ENCODE assay signal across 18 mouse cellular contexts in genomic region chr13:52860006-52860685, GRCm38 (mm10).
DNase-seq lines count a peak whose midpoint lies in the region; ATAC-seq lines count a peak whose summit lies in the region.
"Had no signal": no experiment of that assay in that cellular context is flagged by ENCODE, and none has a peak within 500 bp of the region (broad histone marks: within the 10 kb centered on the region; RNA-seq: fewer than 3 reads in every experiment).

No protein-coding gene starts in this region.

- ATAC-seq in kidney, embryonic 16.5 days (ENCODE audit: low FRiP score, low TSS enrichment) = 0 out of 2 replicates have a peak, but pooled peaks have one; percentile 23
- peak; percentile 54 for ATAC-seq in CD4-positive, CD25-positive, alpha-beta regulatory T cell, adult 4 months
- ATAC-seq in hindbrain, embryonic 12.5 days (ENCODE audit: low FRiP score) = no peak

- H3K36me3 ChIP-seq in kidney, embryonic 16.5 days (ENCODE audit: insufficient read depth, low read length) = 0 out of 2 replicates have a peak, but pooled peaks cover 2% of the 10 kb centered on the region
- H3K36me3 ChIP-seq in hindbrain, embryonic 12.5 days = peaks cover 2% of the 10 kb centered on the region; the same call in 1 of the 2 replicates
- H3K36me3 ChIP-seq: embryonic facial prominence, embryonic 15.5 days; heart, embryonic 15.5 days had no signal

- intact Hi-C loops in left cerebral cortex, postnatal 4 days (cut with DNase I) = no loop called here

- H3K4me1 ChIP-seq in kidney, embryonic 16.5 days (ENCODE audit: insufficient read depth, low read length) = peaks cover 10% of the 10 kb centered on the region; the same call in 1 of the 2 replicates
- H3K4me1 ChIP-seq in hindbrain, embryonic 12.5 days = peaks cover 9% of the 10 kb centered on the region

- H3K27me3 ChIP-seq in kidney, embryonic 16.5 days (ENCODE audit: insufficient read depth, low read length) = no peaks in the 10 kb centered on the region
- no peaks in the 10 kb centered on the region for H3K27me3 ChIP-seq in hindbrain, embryonic 12.5 days
- H3K27me3 ChIP-seq: embryonic facial prominence, embryonic 15.5 days; heart, embryonic 15.5 days had no signal

- H3K27ac ChIP-seq in kidney, embryonic 16.5 days (ENCODE audit: low read length) = no peak overlapping the region
- H3K27ac ChIP-seq in hindbrain, embryonic 12.5 days = no peak overlapping the region
- H3K27ac ChIP-seq: embryonic facial prominence, embryonic 15.5 days; heart, adult 2 months; heart, embryonic 15.5 days had no signal

- H3K4me2 ChIP-seq in kidney, embryonic 16.5 days (replicated peaks; ENCODE audit: low read depth, low read length) = no peak overlapping the region
- H3K4me2 ChIP-seq in hindbrain, embryonic 12.5 days (replicated peaks) = no peak overlapping the region
- H3K4me2 ChIP-seq: embryonic facial prominence, embryonic 15.5 days; heart, embryonic 11.5 days; heart, embryonic 15.5 days; hindbrain, embryonic 14.5 days had no signal

- H3K9ac ChIP-seq in kidney, embryonic 16.5 days (replicated peaks; ENCODE audit: low read length) = no peak overlapping the region
- no peak overlapping the region for H3K9ac ChIP-seq in hindbrain, embryonic 12.5 days
- H3K9ac ChIP-seq: embryonic facial prominence, embryonic 15.5 days; heart, embryonic 15.5 days; hindbrain, embryonic 14.5 days had no signal

- H3K9me3 ChIP-seq in kidney, embryonic 16.5 days (ENCODE audit: low read length) = no peaks in the 10 kb centered on the region
- no peaks in the 10 kb centered on the region for H3K9me3 ChIP-seq in hindbrain, embryonic 12.5 days (replicated peaks)
- H3K9me3 ChIP-seq: embryonic facial prominence, embryonic 15.5 days; heart, embryonic 15.5 days had no signal

- WGBS in kidney, embryonic 16.5 days = 42% methylated on average over 22 of the region's 22 CpGs
- 73% methylated on average over 22 of the region's 22 CpGs for WGBS in hindbrain, embryonic 12.5 days

- no peak overlapping the region for H3K4me3 ChIP-seq in kidney, embryonic 16.5 days (ENCODE audit: low read length)
- no peak overlapping the region for H3K4me3 ChIP-seq in hindbrain, embryonic 12.5 days
- H3K4me3 ChIP-seq: embryonic facial prominence, embryonic 15.5 days; heart, adult 2 months; heart, embryonic 15.5 days had no signal

- no peak for DNase-seq in kidney, postnatal 4 days
- DNase-seq in 3T3-L1 (ENCODE audit: low read depth, low spot score) = peak; percentile 4
- peak; percentile 55 for DNase-seq in induced T-regulatory cell, adult 2 months (ENCODE audit: low read depth)
- no peak for DNase-seq in left cerebral cortex, postnatal 4 days
- DNase-seq: adrenal gland, adult 2 months; adrenal gland, postnatal 25 days; cerebellum, postnatal 14 days; embryo, embryonic 11 days; gastrocnemius, postnatal 10 days; heart, adult 2 months; heart, postnatal 14 days had no signal

Comparison
In these comparisons a context has a peak if more than half of its experiments do, and no peak if none do; other contexts are left out.
1. DNase-seq: peak in 3T3-L1 (single experiment) and induced T-regulatory cell, adult 2 months (single experiment); none in kidney, postnatal 4 days (0 of 2) and left cerebral cortex, postnatal 4 days (single experiment).